Mouse (Mus musculus) hindbrain, embryonic 15.5 days (tissue): ENCODE measurements around the gene Pcnp. TPM values are rescaled to one million over a fixed set of nuclear protein-coding genes. Genes with fewer than 3 reads are reported as not detected.

Source experiments
- ATAC-seq: fragments of 200-750 bp; cut with Nextera tagmentation; 2 replicates; pipeline ENCODE4 v1.8.0; 2017; ENCODE audit warnings: low read depth, moderate number of reproducible peaks, moderate TSS enrichment; ENCODE audit not compliant: low FRiP score
- H3K27ac ChIP-seq: fragments of 300-500 bp; sonication (generic); replicated peaks from 2 replicates; pipeline ENCODE4 v1.5.1; 2015; ENCODE audit warnings: mild to moderate bottlenecking, inconsistent platforms
- H3K27me3 ChIP-seq: fragments of 300-500 bp; sonication (generic); 2 replicates; pipeline ENCODE4 v1.6.1; 2015; ENCODE audit warnings: control low read depth, inconsistent platforms
- H3K36me3 ChIP-seq: fragments of 300-500 bp; sonication (generic); 2 replicates; pipeline ENCODE4 v1.6.1; 2015; ENCODE audit warnings: control low read depth, inconsistent platforms
- H3K4me1 ChIP-seq: fragments of 300-500 bp; sonication (generic); replicated peaks from 2 replicates; pipeline ENCODE4 v1.6.1; 2015; ENCODE audit warnings: control low read depth, inconsistent platforms
- H3K4me2 ChIP-seq: fragments of 300-500 bp; sonication (generic); 2 replicates; pipeline ENCODE4 v1.6.1; 2015; ENCODE audit warnings: moderate library complexity, mild to moderate bottlenecking, inconsistent platforms
- H3K4me3 ChIP-seq: fragments of 300-500 bp; sonication (generic); 2 replicates; pipeline ENCODE4 v1.5.1; 2015; ENCODE audit warnings: mild to moderate bottlenecking, inconsistent platforms
- H3K9ac ChIP-seq: fragments of 300-500 bp; sonication (generic); 2 replicates; pipeline ENCODE4 v1.6.1; 2015; ENCODE audit warnings: inconsistent platforms
- H3K9me3 ChIP-seq: fragments of 300-500 bp; sonication (generic); 2 replicates; pipeline ENCODE4 v1.6.1; 2016; ENCODE audit warnings: control low read depth, inconsistent platforms
- WGBS: fragments of 180-500 bp; shearing (Covaris S2); methylation state at CpG from one replicate; pipeline ENCODE4 v1.1.7; 2015; 5-methylcytosine and 5-hydroxymethylcytosine counted together
- polyA plus RNA-seq: library from polyadenylated mRNA; unstranded; fragments of >200 nt; fragmentation: Nextera tagmentation; extraction: Ambion mirVana; gene quantifications from 2 replicates; pipeline ENCODE4 v1.2.1, GENCODE M21; 2015

Pcnp gene
- polyA plus RNA-seq, 1 experiment from 2014 or later: 193 TPM

DNA sequence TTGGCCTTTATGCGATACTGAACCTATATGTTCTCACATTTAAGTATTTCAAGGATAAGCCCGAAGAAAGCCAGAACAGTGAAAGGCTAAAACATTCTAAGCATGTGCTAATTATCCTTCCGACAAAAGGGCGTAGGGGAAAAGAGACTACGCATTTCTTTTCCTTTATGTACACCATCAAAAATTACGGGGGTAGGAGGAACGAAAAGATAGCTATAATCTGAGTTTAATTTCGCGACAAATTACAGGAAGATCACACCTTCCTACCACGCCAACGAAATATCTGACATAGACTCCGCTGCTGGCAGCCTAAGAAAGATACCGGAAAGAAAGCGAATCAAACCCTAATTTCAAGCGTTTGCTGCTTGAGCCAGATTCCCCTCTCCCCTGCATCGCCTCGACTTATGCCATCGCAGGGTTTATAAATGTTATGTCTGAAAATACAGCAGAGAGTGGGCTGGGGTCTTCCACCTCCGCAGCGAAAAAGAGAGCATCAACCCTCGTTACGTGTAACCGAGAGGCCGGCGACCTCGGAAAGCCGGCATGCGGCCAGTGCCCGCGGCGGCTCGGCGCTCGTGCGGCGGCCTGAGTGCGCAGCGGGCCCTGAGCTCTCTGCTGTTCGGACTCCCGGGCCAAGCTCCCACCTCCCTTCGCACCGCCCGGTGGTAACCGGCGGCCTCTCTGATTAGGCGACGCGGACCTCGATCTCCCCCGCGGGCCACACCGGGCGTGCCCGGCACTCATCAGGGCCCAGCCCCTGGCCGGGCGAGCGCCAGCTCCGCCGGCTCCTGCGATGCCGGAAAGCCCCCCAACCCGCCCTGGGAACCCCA is 602 bp downstream of the Pcnp start:
- Histone ChIP-seq H3K27me3 (no peaks in the 10 kb centered on the region), H3K36me3 (peaks cover 21% of the 10 kb centered on the region), H3K4me3 (peak overlapping the region; percentile 95), H3K4me1 (peaks cover 25% of the 10 kb centered on the region), H3K9ac (peak overlapping the region; percentile 94), H3K4me2 (peak overlapping the region; percentile 77), H3K27ac (peak overlapping the region; percentile 93), H3K9me3 (no peaks in the 10 kb centered on the region)
- under 1% methylated on average over 55 of the region's 62 CpGs for WGBS
- ATAC-seq: peak; percentile 90

DNA sequence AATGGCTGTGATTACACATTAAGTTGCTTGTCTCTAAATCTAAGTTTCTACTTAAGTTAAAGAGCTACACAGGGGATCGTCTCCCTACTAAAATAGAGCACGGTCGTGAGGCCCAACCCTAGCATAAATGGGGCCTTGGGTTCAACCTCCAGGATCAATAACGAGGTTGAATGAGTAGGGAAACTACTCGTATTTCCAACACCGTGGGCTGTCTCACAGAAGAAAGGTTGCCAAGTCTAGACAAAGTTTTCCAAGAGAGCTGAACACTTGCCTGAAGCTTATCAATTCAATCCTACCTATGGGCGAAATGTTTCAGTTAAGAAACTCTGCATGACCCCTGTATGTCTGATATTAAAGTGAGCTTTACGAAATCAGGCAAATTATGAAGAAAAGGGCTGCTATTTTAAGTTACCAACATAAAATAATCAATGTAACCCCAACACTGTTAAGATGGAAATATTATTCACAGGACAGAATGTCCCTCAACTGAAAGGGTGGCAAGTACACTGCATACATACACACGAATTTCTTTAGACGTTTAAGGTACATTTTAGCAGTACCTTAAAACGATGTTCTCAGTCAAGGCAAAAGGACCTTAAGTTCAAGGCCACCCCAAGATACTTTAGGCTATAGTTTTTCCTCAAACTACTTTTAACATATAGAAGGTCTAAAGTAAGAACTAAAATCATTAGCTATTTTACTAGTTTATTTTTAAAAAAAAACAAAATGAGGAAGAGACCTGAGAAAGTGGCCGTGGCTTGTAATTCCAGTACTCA is 1.5 kb downstream of the Pcnp start:
- peaks cover 25% of the 10 kb centered on the region for H3K4me1 ChIP-seq
- peaks cover 15% of the 10 kb centered on the region for H3K36me3 ChIP-seq
- H3K27me3 ChIP-seq: no peaks in the 10 kb centered on the region
- H3K9ac ChIP-seq: peak overlapping the region; percentile 94
- peak overlapping the region; percentile 93; the same call in 1 of the 2 replicates for H3K27ac ChIP-seq
- H3K4me2 ChIP-seq: peak overlapping the region; percentile 77
- H3K9me3 ChIP-seq: no peaks in the 10 kb centered on the region
- WGBS: 53% methylated on average over 12 of the region's 12 CpGs
- H3K4me3 ChIP-seq: peak overlapping the region; percentile 95
- ATAC-seq: no peak

DNA sequence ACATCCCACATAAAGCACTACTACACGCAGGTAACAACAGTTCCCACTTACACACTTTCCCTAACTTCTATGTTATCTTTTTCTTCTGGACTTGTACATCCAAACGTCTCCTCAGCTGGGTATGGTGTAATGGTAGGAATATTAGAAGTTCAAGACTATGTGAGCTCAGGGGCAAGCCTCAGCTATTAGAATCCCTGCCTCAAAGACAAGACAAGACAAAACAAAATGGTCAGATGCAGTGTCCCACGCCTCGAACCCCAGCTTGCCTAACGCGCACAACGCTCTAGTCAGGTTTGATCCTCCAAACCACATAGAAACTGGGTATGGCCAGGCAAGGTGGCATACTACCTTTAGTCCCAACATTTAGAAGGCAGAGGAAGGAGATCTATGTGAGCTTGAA is 9.9 kb downstream of the Pcnp start:
- Histone ChIP-seq H3K36me3 (peaks cover 42% of the 10 kb centered on the region), H3K27ac (no peak overlapping the region), H3K9ac (no peak overlapping the region), H3K9me3 (no peaks in the 10 kb centered on the region), H3K4me2 (no peak overlapping the region), H3K27me3 (no peaks in the 10 kb centered on the region), H3K4me3 (no peak overlapping the region), H3K4me1 (no peaks in the 10 kb centered on the region)
- WGBS: 98% methylated on average over 7 of the region's 7 CpGs
- ATAC-seq: no peak

GRCm38 (mm10) chr16:56014076-56014475 is 15.5 kb downstream of the Pcnp start:
- H3K9me3 ChIP-seq: no peaks in the 10 kb centered on the region
- no peak overlapping the region for H3K4me2 ChIP-seq
- no peaks in the 10 kb centered on the region for H3K4me1 ChIP-seq
- no peak overlapping the region for H3K4me3 ChIP-seq
- H3K27me3 ChIP-seq: no peaks in the 10 kb centered on the region
- 88% methylated on average over 7 of the region's 7 CpGs for WGBS
- no peak for ATAC-seq
- H3K36me3 ChIP-seq: peaks cover 40% of the 10 kb centered on the region
- H3K27ac ChIP-seq: no peak overlapping the region
- H3K9ac ChIP-seq: no peak overlapping the region

GRCm38 (mm10) chr16:56012789-56013743 is 16.5 kb downstream of the Pcnp start:
- no peak overlapping the region for H3K27ac ChIP-seq
- 91% methylated on average over 10 of the region's 10 CpGs for WGBS
- no peaks in the 10 kb centered on the region for H3K27me3 ChIP-seq
- no peak overlapping the region for H3K4me3 ChIP-seq
- no peak overlapping the region for H3K4me2 ChIP-seq
- H3K9ac ChIP-seq: no peak overlapping the region
- H3K4me1 ChIP-seq: no peaks in the 10 kb centered on the region
- no peaks in the 10 kb centered on the region for H3K9me3 ChIP-seq
- H3K36me3 ChIP-seq: peaks cover 31% of the 10 kb centered on the region
- peak; percentile 39 for ATAC-seq

- H3K4me3 ChIP-seq: no peak overlapping the region
- 91% methylated on average over 1 of the region's 1 CpGs for WGBS
- H3K36me3 ChIP-seq: peaks cover 50% of the 10 kb centered on the region
Measured at GRCm38 (mm10) chr16:56008862-56009261, 20.7 kb downstream of the Pcnp start.

DNA sequence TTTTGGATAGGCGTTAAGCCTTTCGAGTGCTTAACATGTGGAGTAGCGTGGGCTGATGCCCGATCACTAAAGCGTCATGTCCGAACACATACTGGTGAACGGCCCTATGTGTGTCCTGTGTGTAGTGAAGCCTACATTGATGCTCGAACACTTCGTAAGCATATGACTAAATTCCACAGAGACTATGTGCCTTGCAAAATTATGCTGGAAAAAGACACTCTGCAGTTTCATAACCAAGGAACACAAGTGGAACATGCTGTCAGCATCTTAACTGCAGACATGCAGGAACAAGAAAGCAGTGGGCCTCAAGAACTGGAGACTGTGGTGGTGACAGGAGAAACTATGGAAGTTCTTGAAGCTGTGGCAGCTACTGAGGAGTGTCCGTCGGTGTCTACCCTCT is 22.7 kb downstream of the Pcnp start:
- no peak overlapping the region for H3K27ac ChIP-seq
- 96% methylated on average over 11 of the region's 11 CpGs for WGBS
- H3K27me3 ChIP-seq: no peaks in the 10 kb centered on the region
- H3K4me2 ChIP-seq: no peak overlapping the region
- no peaks in the 10 kb centered on the region for H3K4me1 ChIP-seq
- no peak overlapping the region for H3K4me3 ChIP-seq
- H3K36me3 ChIP-seq: peaks cover 55% of the 10 kb centered on the region
- no peak overlapping the region for H3K9ac ChIP-seq
- no peaks in the 10 kb centered on the region for H3K9me3 ChIP-seq
- ATAC-seq: no peak

More at GRCm38 (mm10) chr16:56008862-56009261, 20.7 kb downstream of the Pcnp start:
- H3K4me1 ChIP-seq: no peaks in the 10 kb centered on the region
- H3K9me3 ChIP-seq: no peaks in the 10 kb centered on the region
- no peaks in the 10 kb centered on the region for H3K27me3 ChIP-seq
- H3K9ac ChIP-seq: no peak overlapping the region
- no peak overlapping the region for H3K4me2 ChIP-seq
- ATAC-seq: no peak
- H3K27ac ChIP-seq: no peak overlapping the region

- Histone ChIP-seq H3K36me3 (peaks cover 48% of the 10 kb centered on the region), H3K4me3 (no peak overlapping the region), H3K4me1 (no peaks in the 10 kb centered on the region), H3K4me2 (no peak overlapping the region), H3K9ac (no peak overlapping the region), H3K27me3 (no peaks in the 10 kb centered on the region), H3K27ac (no peak overlapping the region), H3K9me3 (no peaks in the 10 kb centered on the region)
- no peak for ATAC-seq
- 92% methylated on average over 2 of the region's 2 CpGs for WGBS
Measured at GRCm38 (mm10) chr16:55994235-55994634, 35.3 kb downstream of the Pcnp start.

- Histone ChIP-seq H3K9me3 (no peaks in the 10 kb centered on the region), H3K4me1 (no peaks in the 10 kb centered on the region), H3K9ac (no peak overlapping the region), H3K4me2 (no peak overlapping the region), H3K27me3 (no peaks in the 10 kb centered on the region), H3K4me3 (no peak overlapping the region), H3K36me3 (peaks cover 38% of the 10 kb centered on the region), H3K27ac (no peak overlapping the region)
- 93% methylated on average over 4 of the region's 4 CpGs for WGBS
- ATAC-seq: no peak
Measured at GRCm38 (mm10) chr16:55990311-55990710, 39.2 kb downstream of the Pcnp start.

DNA sequence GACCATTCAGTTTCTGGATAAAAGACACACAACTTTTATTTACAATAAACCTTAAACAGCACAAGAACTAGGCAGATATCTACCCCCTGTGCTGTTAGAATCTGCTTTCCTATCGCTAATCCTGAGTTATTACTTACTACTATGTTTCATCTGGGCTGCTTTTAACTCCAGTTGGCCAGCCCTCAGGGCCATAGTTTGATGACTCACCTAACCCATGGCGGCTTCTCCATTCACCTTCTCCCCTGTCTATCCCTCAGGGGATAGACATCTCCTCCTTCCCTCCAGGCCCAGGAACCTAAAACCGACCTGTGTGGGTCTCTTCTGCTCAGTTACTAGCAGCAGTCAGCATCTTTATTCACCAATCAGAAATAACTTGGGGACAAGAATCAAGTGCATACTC is 43.5 kb downstream of the Pcnp start:
- Histone ChIP-seq H3K36me3 (peaks cover 41% of the 10 kb centered on the region), H3K9me3 (no peaks in the 10 kb centered on the region), H3K9ac (no peak overlapping the region), H3K27me3 (no peaks in the 10 kb centered on the region), H3K27ac (no peak overlapping the region), H3K4me2 (no peak overlapping the region), H3K4me3 (no peak overlapping the region), H3K4me1 (no peaks in the 10 kb centered on the region)
- no peak for ATAC-seq
- 94% methylated on average over 3 of the region's 3 CpGs for WGBS

DNA sequence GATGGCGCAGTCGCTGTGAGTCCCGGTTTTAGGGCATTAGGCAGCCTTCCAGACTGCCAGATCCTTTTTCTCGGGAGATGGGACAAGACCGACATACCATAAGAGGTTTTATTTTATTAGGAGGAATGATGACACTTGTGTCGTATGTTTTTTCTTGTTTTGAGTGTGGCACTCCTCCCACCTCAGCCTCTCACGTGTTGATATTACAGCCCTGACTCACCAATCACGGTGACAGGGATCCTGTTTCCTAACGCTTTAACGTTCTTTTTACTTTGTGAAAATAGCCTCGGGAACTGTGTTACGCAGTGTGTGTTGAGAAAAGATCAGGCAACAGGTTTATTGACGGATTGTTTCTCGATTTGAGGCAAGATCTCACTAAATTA is 54.6 kb downstream of the Pcnp start:
- WGBS: 5% methylated on average over 14 of the region's 14 CpGs
- H3K9ac ChIP-seq: peak overlapping the region; percentile 91
- H3K4me2 ChIP-seq: peak overlapping the region; percentile 89
- peak overlapping the region; percentile 88 for H3K27ac ChIP-seq
- no peak for ATAC-seq
- H3K27me3 ChIP-seq: no peaks in the 10 kb centered on the region
- H3K9me3 ChIP-seq: no peaks in the 10 kb centered on the region
- H3K4me3 ChIP-seq: peak overlapping the region; percentile 87
- H3K4me1 ChIP-seq: peaks cover 30% of the 10 kb centered on the region
- peaks cover 28% of the 10 kb centered on the region for H3K36me3 ChIP-seq
